Mouse (Mus musculus): Measurements from ENCODE around the gene Lxn. TPM values are rescaled to one million over a fixed set of nuclear protein-coding genes. Genes with fewer than 3 reads are reported as not detected.

Lxn gene
- total RNA-seq, 2 experiments from 2014 or later = 2.4 to 11.6 TPM

GRCm38 (mm10) chr3:67463001-67463400, 725 bp downstream of the Lxn start:
- ATAC-seq (replicated peaks; ENCODE audit: low FRiP score, low TSS enrichment, poor library complexity, severe bottlenecking) = peak; percentile 18; the same call in 1 of the 2 replicates

- ATAC-seq (replicated peaks; ENCODE audit: low FRiP score, low TSS enrichment, poor library complexity, severe bottlenecking) = no peak
These were observed 1.1 kb downstream of the Lxn start for GRCm38 (mm10) chr3:67462578-67462977.

GRCm38 (mm10) chr3:67462015-67462414, 1.7 kb downstream of the Lxn start:
- ATAC-seq (replicated peaks; ENCODE audit: low FRiP score, low TSS enrichment, poor library complexity, severe bottlenecking) = no peak

- ATAC-seq (replicated peaks; ENCODE audit: low FRiP score, low TSS enrichment, poor library complexity, severe bottlenecking) = no peak
These were observed 3.8 kb downstream of the Lxn start for GRCm38 (mm10) chr3:67459881-67460280.

- ATAC-seq (replicated peaks; ENCODE audit: low FRiP score, low TSS enrichment, poor library complexity, severe bottlenecking) = no peak
These were observed 13.0 kb downstream of the Lxn start for GRCm38 (mm10) chr3:67450601-67451210.

- ATAC-seq (replicated peaks; ENCODE audit: low FRiP score, low TSS enrichment, poor library complexity, severe bottlenecking) = no peak
These were observed 14.1 kb downstream of the Lxn start for GRCm38 (mm10) chr3:67449660-67450059.

GRCm38 (mm10) chr3:67447143-67447542, 16.6 kb downstream of the Lxn start:
- ATAC-seq (replicated peaks; ENCODE audit: low FRiP score, low TSS enrichment, poor library complexity, severe bottlenecking) = no peak

- ATAC-seq (replicated peaks; ENCODE audit: low FRiP score, low TSS enrichment, poor library complexity, severe bottlenecking) = no peak
These were observed 29.7 kb downstream of the Lxn start for GRCm38 (mm10) chr3:67434011-67434410.

GRCm38 (mm10) chr3:67429999-67430380, 33.7 kb downstream of the Lxn start, which contains the start of gene Gfm1:
TSS of gene Gfm1 (plus strand) at chr3:67430096.
- ATAC-seq (replicated peaks; ENCODE audit: low FRiP score, low TSS enrichment, poor library complexity, severe bottlenecking) = peak; percentile 99

GRCm38 (mm10) chr3:67429338-67429998, 34.3 kb downstream of the Lxn start:
- ATAC-seq (replicated peaks; ENCODE audit: low FRiP score, low TSS enrichment, poor library complexity, severe bottlenecking) = peak; percentile 14; the same call in 1 of the 2 replicates

Other genes with a start within 250 kb of the Lxn start
- gene Mlf1, start 89.8 kb downstream of the Lxn start, total RNA-seq (2014; fragmentation: Nextera tagmentation) = not detected in 2 replicates
- gene Mlf1, start 89.8 kb downstream of the Lxn start, total RNA-seq (2017) = not detected in 2 replicates
- not detected in 2 replicates for gene Gm17402, start 88.8 kb downstream of the Lxn start, total RNA-seq (2014; fragmentation: Nextera tagmentation)
- gene Gm17402, start 88.8 kb downstream of the Lxn start, total RNA-seq (2017) = not detected in 2 replicates
- 43.2 and 58.5 TPM in 2 replicates for gene Gfm1, start 33.8 kb downstream of the Lxn start, total RNA-seq (2014; fragmentation: Nextera tagmentation)
- gene Gfm1, start 33.8 kb downstream of the Lxn start, total RNA-seq (2017) = 95.9 and 175 TPM in 2 replicates
- not detected in 2 replicates for gene Rarres1, start 51.6 kb upstream of the Lxn start, total RNA-seq (2014; fragmentation: Nextera tagmentation)
- gene Rarres1, start 51.6 kb upstream of the Lxn start, total RNA-seq (2017) = not detected in 2 replicates
- gene Mfsd1, start 118.8 kb upstream of the Lxn start, total RNA-seq (2014; fragmentation: Nextera tagmentation) = 24.4 and 25.0 TPM in 2 replicates
- gene Mfsd1, start 118.8 kb upstream of the Lxn start, total RNA-seq (2017) = 120 and 133 TPM in 2 replicates